Mouse (Mus musculus): ENCODE data around the gene Tmem254a. TPM values are rescaled to one million over a fixed set of nuclear protein-coding genes. Genes with fewer than 3 reads are reported as not detected.

The Tmem254a gene
- 1 to 10 TPM; 7.0 to 9.6 TPM for total RNA-seq (2023)

DNA sequence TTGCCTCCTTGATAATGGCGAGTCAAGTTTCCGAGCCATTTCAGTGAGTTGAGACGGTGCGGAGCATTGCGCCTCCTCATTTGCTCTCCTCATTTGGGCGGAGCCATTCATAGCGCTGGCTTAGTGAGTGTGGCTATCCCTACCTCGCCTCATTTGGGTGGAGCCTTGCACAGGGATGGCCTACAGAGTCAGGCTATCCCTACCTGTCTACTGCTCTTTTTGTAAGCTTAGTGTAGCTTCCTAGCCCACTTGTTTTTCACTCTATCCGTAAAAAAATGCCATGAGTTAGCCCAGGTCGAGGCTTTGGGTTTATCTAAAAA lies at the start of gene Tmem254a:
Gene Tmem254a, minus strand, starts transcription at position 111 of the 320 bp plus-strand sequence.

DNA sequence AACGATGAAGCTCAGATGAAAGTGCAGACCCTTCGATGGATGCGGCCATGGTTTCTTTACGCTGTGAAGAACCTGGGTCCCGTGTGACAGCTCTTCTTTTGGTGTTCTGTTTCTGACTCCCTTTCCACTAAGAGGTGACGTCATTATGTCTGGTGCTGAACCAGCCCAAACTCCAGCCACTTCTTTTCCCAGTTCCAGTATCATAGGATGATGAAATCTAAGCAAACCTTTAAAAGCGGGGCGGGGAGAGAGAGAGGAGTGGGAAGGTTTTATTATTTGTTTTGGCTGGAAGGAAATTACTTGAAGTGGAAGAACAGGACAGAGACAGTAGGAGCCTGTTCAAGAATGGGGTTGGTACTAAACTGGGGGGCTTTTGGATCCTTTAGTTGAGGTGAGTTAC lies 10.5 kb upstream of the Tmem254a start, which contains the start of gene Cphx1:
Gene Cphx1, plus strand, starts transcription at position 301 of the 400 bp plus-strand sequence.

DNA sequence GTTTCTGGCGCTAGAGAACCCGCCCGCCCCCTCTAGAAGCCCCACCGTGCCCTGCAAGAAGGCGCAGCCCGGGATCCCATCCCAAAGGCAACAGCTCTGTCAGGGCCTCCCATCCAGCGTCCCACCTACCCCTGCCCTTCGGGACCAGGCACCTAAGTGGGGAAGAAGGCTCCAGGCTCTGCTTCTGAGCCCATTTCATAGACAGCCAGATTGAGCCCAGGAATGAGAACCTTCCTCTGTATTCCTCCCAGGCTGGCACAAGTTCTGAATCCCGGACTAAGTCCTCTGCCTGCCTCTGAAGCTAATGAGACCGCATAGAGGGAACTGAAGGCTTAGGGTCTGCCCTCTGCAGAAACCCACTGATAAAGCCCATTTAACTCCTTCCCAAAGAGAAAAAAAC lies 24.5 kb downstream of the Tmem254a start, which contains the start of gene Plac9a:
Gene Plac9a, minus strand, starts transcription at position 101 of the 400 bp plus-strand sequence.

Other genes with a start within 250 kb of the Tmem254a start
- gene Ppif, start 233.5 kb downstream of the Tmem254a start, total RNA-seq (2023), result 10 to 100 TPM; 26.7 to 28.9 TPM
- 10 to 100 TPM; 23.4 to 25.5 TPM for gene Zcchc24, start 158.6 kb downstream of the Tmem254a start, total RNA-seq (2023)
- gene Anxa11, start 85.5 kb downstream of the Tmem254a start, total RNA-seq (2023), result 10 to 100 TPM; 85.7 to 92.5 TPM
- not detected for gene Plac9a, start 24.6 kb downstream of the Tmem254a start, total RNA-seq (2023)
- gene Cphx1, start 10.6 kb upstream of the Tmem254a start, total RNA-seq (2023), result not detected
- not detected for gene Duxbl1, start 50.9 kb upstream of the Tmem254a start, total RNA-seq (2023)
- gene Gm9780, start 115.0 kb upstream of the Tmem254a start, total RNA-seq (2023), result not detected
- gene Tmem254c, start 139.7 kb upstream of the Tmem254a start, total RNA-seq (2023), result 10 to 100 TPM; 19.5 to 19.8 TPM
- gene Cphx2, start 153.8 kb upstream of the Tmem254a start, total RNA-seq (2023), result not detected
- gene Cphx3, start 154.6 kb upstream of the Tmem254a start, total RNA-seq (2023), result not detected
- gene Duxbl2, start 190.7 kb upstream of the Tmem254a start, total RNA-seq (2023), result not detected